Mouse (Mus musculus): ENCODE results near the gene Gm21992. TPM values are rescaled to one million over a fixed set of nuclear protein-coding genes. Genes with fewer than 3 reads are reported as not detected.

Gm21992 gene
- polyA plus RNA-seq, 1 experiment = 22.2 TPM

DNA sequence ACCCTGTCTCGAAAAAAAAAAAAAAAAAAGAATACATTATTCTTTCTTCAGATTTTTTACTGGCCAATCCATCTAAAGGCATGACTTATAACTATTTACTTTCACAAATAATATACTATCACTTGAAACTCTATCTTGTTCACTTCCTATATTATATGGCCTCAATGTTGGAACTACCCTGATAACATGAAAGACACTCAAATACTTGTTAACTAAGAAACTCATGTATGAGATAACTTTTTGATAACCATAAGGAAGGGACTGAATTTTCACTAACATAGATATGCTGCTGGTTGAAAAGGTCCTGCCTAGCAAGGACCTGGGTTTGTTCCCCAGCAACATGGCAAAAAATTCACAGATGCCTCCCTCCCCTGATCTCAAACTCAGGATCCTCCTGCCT is 15.5 kb downstream of the Gm21992 start:
- Histone ChIP-seq H3K4me1 (ENCODE audit: control insufficient read depth, insufficient read depth, low read length) (peaks cover 5% of the 10 kb centered on the region), H3K9me3 (replicated peaks; ENCODE audit: control insufficient read depth, insufficient read depth, low read length, poor library complexity, severe bottlenecking) (no peaks in the 10 kb centered on the region), H3K36me3 (ENCODE audit: control insufficient read depth, insufficient read depth, low read length, poor library complexity, severe bottlenecking) (peaks cover 44% of the 10 kb centered on the region), H3K4me3 (ENCODE audit: low read depth, low read length) (no peak overlapping the region), H3K9ac (ENCODE audit: low read depth, poor library complexity, severe bottlenecking) (no peak overlapping the region), H3K27ac (ENCODE audit: insufficient read depth, low read length) (no peak overlapping the region), H3K27me3 (ENCODE audit: control insufficient read depth, insufficient read depth, low read length, poor library complexity, severe bottlenecking) (no peaks in the 10 kb centered on the region)
- TF ChIP-seq CTCF (IDR thresholded peaks at IDR 0.05; ENCODE audit: low read depth, low read length) (no peak), POLR2A (IDR thresholded peaks at IDR 0.05; ENCODE audit: insufficient read depth, low read length) (no peak), EP300 (IDR thresholded peaks at IDR 0.05; ENCODE audit: insufficient read depth, low read depth, low read length) (no peak)

GRCm38 (mm10) chr19:4793831-4794422 is 17.5 kb downstream of the Gm21992 start, which contains the start of gene Rbm4:
Rbm4 (minus strand) TSS chr19:4793901.
- Histone ChIP-seq H3K4me1 (ENCODE audit: control insufficient read depth, insufficient read depth, low read length) (peaks cover 4% of the 10 kb centered on the region), H3K36me3 (ENCODE audit: control insufficient read depth, insufficient read depth, low read length, poor library complexity, severe bottlenecking) (peaks cover 42% of the 10 kb centered on the region), H3K9ac (ENCODE audit: low read depth, poor library complexity, severe bottlenecking) (peak within 1 kb of the TSS; percentile 86), H3K27me3 (ENCODE audit: control insufficient read depth, insufficient read depth, low read length, poor library complexity, severe bottlenecking) (no peaks in the 10 kb centered on the region), H3K27ac (ENCODE audit: insufficient read depth, low read length) (peak within 1 kb of the TSS; percentile 84), H3K9me3 (replicated peaks; ENCODE audit: control insufficient read depth, insufficient read depth, low read length, poor library complexity, severe bottlenecking) (no peaks in the 10 kb centered on the region), H3K4me3 (ENCODE audit: low read depth, low read length) (peak within 1 kb of the TSS; percentile 96)
- TF ChIP-seq EP300 (IDR thresholded peaks at IDR 0.05; ENCODE audit: insufficient read depth, low read depth, low read length) = no peak
- TF ChIP-seq POLR2A (IDR thresholded peaks at IDR 0.05; ENCODE audit: insufficient read depth, low read length) = peak; percentile 29
- no peak for TF ChIP-seq CTCF (IDR thresholded peaks at IDR 0.05; ENCODE audit: low read depth, low read length)

- H3K4me1 ChIP-seq (ENCODE audit: control insufficient read depth, insufficient read depth, low read length) = peaks cover 4% of the 10 kb centered on the region
- H3K9ac ChIP-seq (ENCODE audit: low read depth, poor library complexity, severe bottlenecking) = peak overlapping the region; percentile 86
- peak overlapping the region; percentile 12 for H3K27ac ChIP-seq (ENCODE audit: insufficient read depth, low read length)
- no peaks in the 10 kb centered on the region for H3K27me3 ChIP-seq (ENCODE audit: control insufficient read depth, insufficient read depth, low read length, poor library complexity, severe bottlenecking)
- H3K9me3 ChIP-seq (replicated peaks; ENCODE audit: control insufficient read depth, insufficient read depth, low read length, poor library complexity, severe bottlenecking) = no peaks in the 10 kb centered on the region
- H3K36me3 ChIP-seq (ENCODE audit: control insufficient read depth, insufficient read depth, low read length, poor library complexity, severe bottlenecking) = peaks cover 44% of the 10 kb centered on the region
- peak overlapping the region; percentile 96 for H3K4me3 ChIP-seq (ENCODE audit: low read depth, low read length)
- TF ChIP-seq EP300 (IDR thresholded peaks at IDR 0.05; ENCODE audit: insufficient read depth, low read depth, low read length) (no peak), POLR2A (IDR thresholded peaks at IDR 0.05; ENCODE audit: insufficient read depth, low read length) (no peak), CTCF (IDR thresholded peaks at IDR 0.05; ENCODE audit: low read depth, low read length) (no peak)
Measured at GRCm38 (mm10) chr19:4793281-4793830, 18.1 kb downstream of the Gm21992 start.

- no peak overlapping the region for H3K4me3 ChIP-seq (ENCODE audit: low read depth, low read length)
- peaks cover 93% of the 10 kb centered on the region for H3K36me3 ChIP-seq (ENCODE audit: control insufficient read depth, insufficient read depth, low read length, poor library complexity, severe bottlenecking)
- H3K9ac ChIP-seq (ENCODE audit: low read depth, poor library complexity, severe bottlenecking) = no peak overlapping the region
- H3K27me3 ChIP-seq (ENCODE audit: control insufficient read depth, insufficient read depth, low read length, poor library complexity, severe bottlenecking) = no peaks in the 10 kb centered on the region
- no peak overlapping the region for H3K27ac ChIP-seq (ENCODE audit: insufficient read depth, low read length)
- peaks cover 4% of the 10 kb centered on the region for H3K4me1 ChIP-seq (ENCODE audit: control insufficient read depth, insufficient read depth, low read length)
- H3K9me3 ChIP-seq (replicated peaks; ENCODE audit: control insufficient read depth, insufficient read depth, low read length, poor library complexity, severe bottlenecking) = no peaks in the 10 kb centered on the region
- TF ChIP-seq CTCF (IDR thresholded peaks at IDR 0.05; ENCODE audit: low read depth, low read length) (no peak), EP300 (IDR thresholded peaks at IDR 0.05; ENCODE audit: insufficient read depth, low read depth, low read length) (no peak)
Measured at GRCm38 (mm10) chr19:4786313-4786712, 25.1 kb downstream of the Gm21992 start.

GRCm38 (mm10) chr19:4785206-4785605 is 26.2 kb downstream of the Gm21992 start:
- peak overlapping the region; percentile 44 for H3K27ac ChIP-seq (ENCODE audit: insufficient read depth, low read length)
- TF ChIP-seq EP300 (IDR thresholded peaks at IDR 0.05; ENCODE audit: insufficient read depth, low read depth, low read length) (no peak), POLR2A (IDR thresholded peaks at IDR 0.05; ENCODE audit: insufficient read depth, low read length) (no peak), CTCF (IDR thresholded peaks at IDR 0.05; ENCODE audit: low read depth, low read length) (no peak)
- H3K36me3 ChIP-seq (ENCODE audit: control insufficient read depth, insufficient read depth, low read length, poor library complexity, severe bottlenecking) = peaks cover 90% of the 10 kb centered on the region
- H3K9me3 ChIP-seq (replicated peaks; ENCODE audit: control insufficient read depth, insufficient read depth, low read length, poor library complexity, severe bottlenecking) = no peaks in the 10 kb centered on the region
- H3K4me1 ChIP-seq (ENCODE audit: control insufficient read depth, insufficient read depth, low read length) = peaks cover 4% of the 10 kb centered on the region
- H3K27me3 ChIP-seq (ENCODE audit: control insufficient read depth, insufficient read depth, low read length, poor library complexity, severe bottlenecking) = no peaks in the 10 kb centered on the region
- H3K9ac ChIP-seq (ENCODE audit: low read depth, poor library complexity, severe bottlenecking) = peak overlapping the region; percentile 44; the same call in 1 of the 2 replicates
- no peak overlapping the region; the same call in 1 of the 2 replicates for H3K4me3 ChIP-seq (ENCODE audit: low read depth, low read length)

DNA sequence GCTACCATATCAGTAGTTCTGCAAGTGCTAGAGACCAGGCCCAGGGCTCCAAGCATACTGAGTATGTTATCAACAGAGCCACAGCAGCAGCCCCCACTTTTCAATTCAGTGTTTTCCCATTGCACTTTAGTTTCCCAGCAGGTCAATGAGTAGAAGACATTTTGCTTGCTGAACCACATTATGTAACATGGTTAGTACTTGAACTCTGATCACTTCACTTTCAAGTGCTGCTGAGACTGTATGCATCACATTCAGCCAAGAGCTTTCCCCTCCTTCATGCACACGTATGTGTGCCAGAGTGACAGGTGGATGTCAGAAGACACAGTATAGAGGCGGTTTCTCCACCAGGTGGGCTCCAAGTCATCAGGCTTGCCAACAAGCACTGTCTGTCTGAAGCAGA is 28.5 kb downstream of the Gm21992 start:
- Histone ChIP-seq H3K4me3 (ENCODE audit: low read depth, low read length) (no peak overlapping the region), H3K36me3 (ENCODE audit: control insufficient read depth, insufficient read depth, low read length, poor library complexity, severe bottlenecking) (peaks cover 90% of the 10 kb centered on the region), H3K4me1 (ENCODE audit: control insufficient read depth, insufficient read depth, low read length) (peaks cover 2% of the 10 kb centered on the region), H3K27ac (ENCODE audit: insufficient read depth, low read length) (no peak overlapping the region), H3K9ac (ENCODE audit: low read depth, poor library complexity, severe bottlenecking) (no peak overlapping the region), H3K9me3 (replicated peaks; ENCODE audit: control insufficient read depth, insufficient read depth, low read length, poor library complexity, severe bottlenecking) (no peaks in the 10 kb centered on the region), H3K27me3 (ENCODE audit: control insufficient read depth, insufficient read depth, low read length, poor library complexity, severe bottlenecking) (no peaks in the 10 kb centered on the region)
- TF ChIP-seq POLR2A (IDR thresholded peaks at IDR 0.05; ENCODE audit: insufficient read depth, low read length) (no peak), CTCF (IDR thresholded peaks at IDR 0.05; ENCODE audit: low read depth, low read length) (no peak), EP300 (IDR thresholded peaks at IDR 0.05; ENCODE audit: insufficient read depth, low read depth, low read length) (no peak)

Data from ES-Bruce4 (cell line).